In the genomic region with DNA sequence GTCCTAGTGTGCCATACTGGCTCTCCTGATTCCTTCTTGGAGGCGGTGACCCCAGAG, we compare ENCODE assay signal across 8 mouse cellular contexts. TPM values are rescaled to one million over a fixed set of nuclear protein-coding genes. Genes with fewer than 3 reads are reported as not detected.
DNase-seq lines count a peak whose midpoint lies in the region; ATAC-seq lines count a peak whose summit lies in the region.

A gene (plus strand): TSS at position 22 of the 57 bp plus-strand sequence.

- H3K9ac ChIP-seq in kidney, embryonic 15.5 days = peak within 1 kb of the TSS; percentile 99
- peak within 1 kb of the TSS; percentile 99 for H3K9ac ChIP-seq in intestine, embryonic 16.5 days (ENCODE audit: low read depth, low read length)

- peaks cover 25% of the 10 kb centered on the region for H3K4me1 ChIP-seq in kidney, embryonic 15.5 days
- peaks cover 10% of the 10 kb centered on the region; the same call in 1 of the 2 replicates for H3K4me1 ChIP-seq in intestine, embryonic 16.5 days (ENCODE audit: control insufficient read depth, insufficient read depth, low read length)
- peaks cover 17% of the 10 kb centered on the region for H3K4me1 ChIP-seq in midbrain, embryonic 10.5 days

- peak within 1 kb of the TSS; percentile 100 for H3K4me3 ChIP-seq in kidney, embryonic 15.5 days (replicated peaks)
- H3K4me3 ChIP-seq in intestine, embryonic 16.5 days (ENCODE audit: low read length) = peak within 1 kb of the TSS; percentile 100
- H3K4me3 ChIP-seq in midbrain, embryonic 10.5 days = peak within 1 kb of the TSS; percentile 99

- ATAC-seq in kidney, embryonic 15.5 days (replicated peaks; ENCODE audit: low FRiP score) = no peak
- ATAC-seq in intestine, embryonic 16.5 days = no peak

- H3K27ac ChIP-seq in kidney, embryonic 15.5 days = peak within 1 kb of the TSS; percentile 92
- H3K27ac ChIP-seq in intestine, embryonic 16.5 days (ENCODE audit: low read length) = peak within 1 kb of the TSS; percentile 98
- peak within 1 kb of the TSS; percentile 99 for H3K27ac ChIP-seq in midbrain, embryonic 10.5 days (replicated peaks)

- H3K27me3 ChIP-seq in kidney, embryonic 15.5 days = no peaks in the 10 kb centered on the region
- H3K27me3 ChIP-seq in intestine, embryonic 16.5 days (replicated peaks; ENCODE audit: control insufficient read depth, insufficient read depth, low read length) = no peaks in the 10 kb centered on the region
- no peaks in the 10 kb centered on the region for H3K27me3 ChIP-seq in midbrain, embryonic 10.5 days (ENCODE audit: low read depth, poor library complexity, severe bottlenecking)

- peaks cover 29% of the 10 kb centered on the region for H3K36me3 ChIP-seq in kidney, embryonic 15.5 days
- peaks cover 21% of the 10 kb centered on the region for H3K36me3 ChIP-seq in intestine, embryonic 16.5 days (ENCODE audit: control insufficient read depth, insufficient read depth, low read length)
- H3K36me3 ChIP-seq in midbrain, embryonic 10.5 days = peaks cover 31% of the 10 kb centered on the region

- no peak for DNase-seq in kidney, adult 11 months
- DNase-seq in adrenal gland, postnatal 36 days = no peak
- no peak for DNase-seq in gastrocnemius, postnatal 25 days
- no peak for DNase-seq in midbrain, embryonic 10.5 days (ENCODE audit: low spot score)
- DNase-seq in cerebellum, adult 9-11 months = no peak
- no peak for DNase-seq in frontal cortex, postnatal 10 days (ENCODE audit: low spot score in 2 of 2)

- no peaks in the 10 kb centered on the region for H3K9me3 ChIP-seq in kidney, embryonic 15.5 days (replicated peaks)
- no peaks in the 10 kb centered on the region for H3K9me3 ChIP-seq in intestine, embryonic 16.5 days (ENCODE audit: control insufficient read depth, low read length)
- no peaks in the 10 kb centered on the region for H3K9me3 ChIP-seq in midbrain, embryonic 10.5 days (replicated peaks)

- peak within 1 kb of the TSS; percentile 79 for H3K4me2 ChIP-seq in kidney, embryonic 15.5 days
- H3K4me2 ChIP-seq in intestine, embryonic 16.5 days (ENCODE audit: low read depth, low read length) = peak within 1 kb of the TSS; percentile 69

- WGBS in kidney, embryonic 15.5 days = 5% methylated on average over 1 of the region's 1 CpGs
- 0% methylated on average over 1 of the region's 1 CpGs for WGBS in intestine, embryonic 16.5 days
- WGBS in midbrain, embryonic 10.5 days = 0% methylated on average over 1 of the region's 1 CpGs

RNA-seq across cellular contexts. Expression of the gene that starts here (rescaled TPM):
- 106 and 115 TPM in 2 replicates for polyA plus RNA-seq in kidney, embryonic 15.5 days (2015; fragmentation: Nextera tagmentation; extraction: Ambion mirVana)
- total RNA-seq in adrenal gland, postnatal 36 days (2021) = 10 to 100 TPM; 85.1 to 93.1 TPM
- 10 to 100 TPM; 30.5 to 31.2 TPM for total RNA-seq in gastrocnemius, postnatal 25 days (2021)
- 167 TPM in 2 replicates for polyA plus RNA-seq in intestine, embryonic 16.5 days (2015; fragmentation: Nextera tagmentation; extraction: Ambion mirVana)
- polyA plus RNA-seq in midbrain, embryonic 10.5 days (2016; fragmentation: Nextera tagmentation; extraction: Ambion mirVana) = 89.2 and 99.8 TPM in 2 replicates
